Mouse (Mus musculus): Measurements from ENCODE around the gene Aplnr.
A peak's percentile ranks its signal among the peaks of the same experiment; 100 is the strongest.

Gene Aplnr

DNA sequence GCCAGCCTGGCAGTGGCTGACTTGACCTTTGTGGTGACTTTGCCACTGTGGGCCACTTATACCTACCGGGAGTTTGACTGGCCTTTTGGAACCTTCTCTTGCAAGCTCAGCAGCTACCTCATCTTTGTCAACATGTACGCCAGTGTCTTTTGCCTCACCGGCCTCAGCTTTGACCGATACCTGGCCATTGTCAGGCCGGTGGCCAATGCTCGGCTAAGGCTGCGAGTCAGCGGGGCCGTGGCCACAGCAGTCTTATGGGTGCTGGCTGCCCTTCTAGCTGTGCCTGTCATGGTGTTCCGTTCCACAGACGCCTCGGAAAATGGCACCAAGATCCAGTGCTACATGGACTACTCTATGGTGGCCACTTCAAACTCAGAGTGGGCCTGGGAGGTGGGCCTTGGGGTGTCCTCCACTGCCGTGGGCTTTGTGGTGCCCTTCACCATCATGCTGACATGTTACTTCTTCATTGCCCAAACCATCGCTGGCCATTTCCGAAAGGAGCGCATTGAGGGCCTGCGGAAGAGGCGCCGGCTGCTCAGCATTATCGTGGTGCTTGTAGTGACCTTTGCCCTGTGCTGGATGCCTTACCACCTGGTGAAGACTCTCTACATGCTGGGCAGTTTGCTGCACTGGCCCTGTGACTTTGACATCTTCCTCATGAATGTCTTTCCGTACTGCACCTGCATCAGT, 951 bp downstream of the Aplnr start:
- no peak for DNase-seq (ENCODE audit: low read depth, low spot score)

- DNase-seq (ENCODE audit: low read depth, low spot score): no peak
Observed at GRCm38 (mm10) chr2:85137601-85138140, 1.6 kb downstream of the Aplnr start.

- DNase-seq (ENCODE audit: low read depth, low spot score): no peak
Observed at GRCm38 (mm10) chr2:85138143-85138542, 2.1 kb downstream of the Aplnr start.

DNA sequence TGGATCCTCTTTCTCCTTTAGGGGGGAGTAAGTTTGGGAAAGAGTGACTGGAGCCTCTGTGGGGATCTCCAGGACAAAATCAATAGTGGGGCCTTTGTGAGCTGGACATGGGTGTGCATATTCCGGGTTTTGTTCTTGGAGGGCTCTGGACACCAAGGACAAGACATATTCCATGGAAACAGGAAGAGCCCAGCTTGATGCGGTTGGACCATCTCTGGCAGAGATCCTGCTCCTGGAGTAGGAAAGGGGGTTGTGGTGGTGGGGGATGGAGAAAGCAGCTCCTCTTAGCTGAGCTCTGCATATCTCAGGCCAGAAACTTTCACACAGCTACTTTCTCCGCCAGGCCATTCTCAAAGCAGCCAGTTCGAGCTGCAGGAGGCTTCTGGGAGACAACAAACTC, 3.4 kb downstream of the Aplnr start:
- no peak for DNase-seq (ENCODE audit: low read depth, low spot score)

GRCm38 (mm10) chr2:85139846-85140245, 3.8 kb downstream of the Aplnr start:
- DNase-seq (ENCODE audit: low read depth, low spot score): no peak

- no peak for DNase-seq (ENCODE audit: low read depth, low spot score)
Observed at GRCm38 (mm10) chr2:85140833-85141232, 4.8 kb downstream of the Aplnr start.

- DNase-seq (ENCODE audit: low read depth, low spot score): no peak
Observed at GRCm38 (mm10) chr2:85144908-85145307, 8.9 kb downstream of the Aplnr start.

GRCm38 (mm10) chr2:85145346-85145745, 9.3 kb downstream of the Aplnr start:
- no peak for DNase-seq (ENCODE audit: low read depth, low spot score)

GRCm38 (mm10) chr2:85147481-85147880, 11.5 kb downstream of the Aplnr start:
- no peak for DNase-seq (ENCODE audit: low read depth, low spot score)

GRCm38 (mm10) chr2:85150373-85150772, 14.3 kb downstream of the Aplnr start:
- no peak for DNase-seq (ENCODE audit: low read depth, low spot score)

DNA sequence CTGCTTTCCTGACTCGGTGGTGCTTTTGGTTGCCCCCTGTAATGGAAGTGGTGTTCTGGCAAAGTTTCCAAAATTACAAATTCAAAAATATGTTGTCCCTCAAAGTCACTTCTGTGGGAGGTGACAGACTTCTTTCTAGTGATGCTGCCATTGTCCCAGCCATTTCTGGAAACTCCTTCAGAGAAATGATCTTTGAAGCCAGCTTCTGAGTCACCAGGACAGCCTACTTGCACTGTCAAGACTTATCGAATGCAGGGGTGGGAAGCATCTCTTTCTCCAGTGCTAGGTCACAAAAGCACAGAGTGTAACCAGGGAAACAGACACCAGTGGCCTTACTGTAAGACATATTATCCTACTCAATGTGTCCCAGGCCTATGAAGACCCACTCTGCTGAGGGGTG, 15.2 kb downstream of the Aplnr start:
- no peak for DNase-seq (ENCODE audit: low read depth, low spot score)

GRCm38 (mm10) chr2:85155334-85155733, 19.3 kb downstream of the Aplnr start:
- DNase-seq (ENCODE audit: low read depth, low spot score): no peak

GRCm38 (mm10) chr2:85156136-85156535, 20.1 kb downstream of the Aplnr start:
- no peak for DNase-seq (ENCODE audit: low read depth, low spot score)

DNA sequence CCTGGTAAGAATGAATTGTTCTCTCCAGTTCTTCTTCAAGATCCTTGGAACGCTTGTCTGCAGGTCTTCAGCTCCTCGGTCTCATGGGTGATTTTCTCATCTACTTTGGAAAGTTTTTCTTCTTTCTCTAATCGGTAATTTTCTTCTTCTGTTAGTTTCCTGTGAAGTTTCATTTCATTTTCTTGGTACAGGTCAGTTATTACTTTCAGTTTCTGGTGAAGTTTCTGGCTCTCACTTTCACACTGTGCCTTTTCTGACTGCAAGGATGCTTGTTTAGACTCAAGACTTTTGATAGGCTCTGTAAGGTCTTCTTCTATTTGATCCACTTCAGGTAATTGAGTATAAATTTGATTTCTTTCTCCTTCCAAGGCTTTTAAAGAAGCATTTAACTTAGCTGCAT, 21.4 kb downstream of the Aplnr start:
- DNase-seq (ENCODE audit: low read depth, low spot score): no peak

DNA sequence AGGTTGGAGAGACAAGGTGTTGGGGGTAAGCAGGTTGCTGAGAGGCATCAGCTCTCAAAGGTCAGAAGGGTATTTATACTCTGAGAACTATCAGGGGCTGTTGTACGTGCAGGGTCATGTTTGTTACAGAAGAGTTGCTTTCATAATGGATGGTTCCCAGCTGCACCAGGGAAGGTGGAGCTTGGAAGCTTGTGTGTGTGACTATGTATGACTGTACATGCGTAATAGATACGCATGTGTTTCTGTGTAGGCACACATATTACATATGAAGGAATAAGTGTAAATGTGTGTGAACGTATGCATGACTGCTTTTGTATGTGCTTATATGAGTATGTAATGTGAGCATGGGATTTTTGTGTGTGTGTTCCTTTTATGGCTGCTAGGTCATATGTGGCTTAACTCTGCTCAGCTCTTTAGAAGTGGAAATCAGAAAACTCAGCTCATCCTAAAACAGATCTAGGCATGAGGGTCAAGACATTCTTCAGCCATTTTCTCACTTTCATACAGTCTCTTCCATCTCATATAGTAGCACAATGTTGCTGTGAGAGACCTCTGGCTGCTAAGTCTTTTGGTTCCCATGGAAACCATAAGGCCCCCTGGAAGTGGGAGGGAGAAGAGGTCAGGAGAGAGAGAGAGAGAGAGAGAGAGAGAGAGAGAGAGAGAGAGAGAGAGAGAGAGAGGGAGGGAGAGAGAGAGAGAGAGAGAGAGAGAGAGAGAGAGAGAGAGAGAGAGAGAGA, 25.0 kb downstream of the Aplnr start:
- no peak for DNase-seq (ENCODE audit: low read depth, low spot score)

DNA sequence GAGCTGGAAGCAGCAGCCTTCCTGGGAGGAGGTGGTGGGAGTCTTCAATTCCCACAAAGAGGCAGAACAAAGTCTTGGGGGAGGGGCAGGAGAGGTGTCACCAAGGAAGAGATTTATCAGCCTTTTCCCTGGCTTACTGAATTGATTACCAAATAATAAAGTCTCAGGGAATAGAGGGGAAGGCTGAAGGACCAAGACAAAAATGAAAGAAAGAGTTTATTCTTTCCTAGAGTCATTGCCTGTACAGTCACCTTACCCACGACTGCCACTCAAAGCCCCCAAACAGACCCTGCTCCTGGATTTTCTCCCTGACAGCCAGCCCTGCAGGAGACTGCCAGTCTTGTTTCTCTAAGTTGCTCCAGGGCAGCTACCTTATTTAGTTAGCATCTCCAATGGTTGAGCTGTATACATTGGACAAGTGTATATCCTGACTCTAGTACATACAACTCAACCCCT, 25.6 kb downstream of the Aplnr start:
- DNase-seq (ENCODE audit: low read depth, low spot score): no peak

GRCm38 (mm10) chr2:85163311-85164047, 27.5 kb downstream of the Aplnr start:
- no peak for DNase-seq (ENCODE audit: low read depth, low spot score)

GRCm38 (mm10) chr2:85167624-85168023, 31.6 kb downstream of the Aplnr start:
- DNase-seq (ENCODE audit: low read depth, low spot score): no peak

DNA sequence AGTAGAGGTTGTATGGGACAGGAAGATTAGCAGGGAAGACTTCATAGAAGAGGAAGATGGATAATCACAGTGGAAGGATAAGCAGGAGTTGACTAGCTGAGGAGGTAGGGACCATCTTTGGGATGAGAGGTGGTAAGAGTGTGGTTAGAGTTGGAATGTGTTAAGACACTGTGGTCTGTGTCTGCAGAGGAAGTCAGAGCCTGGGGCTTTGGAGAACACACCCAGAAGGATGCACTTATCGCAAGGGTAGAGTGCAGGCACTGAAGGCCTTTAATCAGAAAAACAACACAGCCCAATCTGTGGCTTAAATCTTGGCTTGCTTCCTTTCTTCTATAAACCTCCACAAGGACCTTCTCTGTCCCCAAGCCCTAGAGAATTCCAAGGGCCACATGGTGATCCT, 32.3 kb downstream of the Aplnr start:
- no peak for DNase-seq (ENCODE audit: low read depth, low spot score)

GRCm38 (mm10) chr2:85172071-85172762, 36.2 kb downstream of the Aplnr start:
- peak; percentile 53 for DNase-seq (ENCODE audit: low read depth, low spot score)

- DNase-seq (ENCODE audit: low read depth, low spot score): no peak
Observed at GRCm38 (mm10) chr2:85172763-85173103, 36.7 kb downstream of the Aplnr start.

DNA sequence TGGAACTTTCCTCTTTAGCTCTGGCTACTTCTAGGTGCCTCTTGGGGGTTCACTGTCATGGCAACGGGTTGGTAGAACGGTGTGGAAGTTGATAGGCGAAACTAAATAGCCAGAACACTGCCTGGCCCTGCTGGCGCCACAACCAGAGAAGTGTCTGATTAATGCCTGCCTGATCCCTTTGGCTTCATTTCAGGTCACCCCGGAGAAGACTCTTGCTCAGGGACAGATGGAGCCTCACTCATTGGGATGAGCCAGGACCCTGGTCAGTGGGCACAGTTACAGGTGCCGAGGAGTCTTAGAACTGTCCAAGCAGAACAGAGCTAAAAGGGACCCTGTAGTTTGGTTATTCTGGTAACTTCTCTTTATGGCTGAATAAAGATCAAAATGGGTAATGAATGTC, 37.5 kb downstream of the Aplnr start:
- DNase-seq (ENCODE audit: low read depth, low spot score): no peak
